Mouse (Mus musculus) spleen, adult 2 months (tissue): ENCODE data around the gene Tmprss9.

Source experiments
- CTCF ChIP-seq: fragments of 200-500 bp; IDR thresholded peaks from 2 replicates; pipeline ENCODE4 v1.5.1; 2011; ENCODE audit warnings: mild to moderate bottlenecking, inconsistent platforms; ENCODE audit not compliant: insufficient read depth, insufficient read length, insufficient replicate concordance; ENCODE audit errors: extremely low read depth
- POLR2A ChIP-seq: fragments of 200-500 bp; IDR thresholded peaks from 2 replicates; pipeline ENCODE4 v1.6.1; 2011; ENCODE audit warnings: low read depth, low read length, inconsistent platforms

- TF ChIP-seq POLR2A (no peak), CTCF (no peak)
Measured at GRCm38 (mm10) chr10:80829359-80830278, 42.0 kb upstream of the Tmprss9 start.
